Mouse (Mus musculus) small intestine, adult 2 months (tissue): ENCODE measurements around the gene Pgbd5.

Experiments used
- CTCF ChIP-seq: fragments of 200-500 bp; IDR thresholded peaks from 2 replicates; pipeline ENCODE4 v1.5.1; 2012; ENCODE audit warnings: low read depth, mild to moderate bottlenecking, control low read depth, inconsistent platforms, low read length, moderate library complexity, mixed read lengths; ENCODE audit not compliant: insufficient replicate concordance, insufficient read length; ENCODE audit errors: extremely low read depth
- POLR2A ChIP-seq: fragments of 200-500 bp; IDR thresholded peaks from 2 replicates; pipeline ENCODE4 v1.6.1; 2012; ENCODE audit warnings: low read depth, mild to moderate bottlenecking, control low read depth, inconsistent platforms, low read length, moderate library complexity

GRCm38 (mm10) chr8:124455359-124455758 is 15.9 kb upstream of the Pgbd5 start:
- TF ChIP-seq POLR2A: no peak
- TF ChIP-seq CTCF: no peak
